Mouse (Mus musculus) cortical plate, adult 2 months (tissue): ENCODE measurements around the gene Fkbp6.
"Not testable (repeated sequence)": the region's sequence is repeated elsewhere in the genome, so short reads cannot be mapped to it uniquely, and the experiment has no call there.

Experiments
- CTCF ChIP-seq: fragments of 200-500 bp; IDR thresholded peaks from 2 replicates; pipeline ENCODE4 v1.5.1; 2011; ENCODE audit warnings: mild to moderate bottlenecking, control low read depth, low read length; ENCODE audit not compliant: insufficient read depth; ENCODE audit errors: extremely low read depth
- POLR2A ChIP-seq: fragments of 200-500 bp; IDR thresholded peaks from 2 replicates; pipeline ENCODE4 v1.6.1; 2011; ENCODE audit warnings: mild to moderate bottlenecking, low read length, control low read depth; ENCODE audit not compliant: insufficient read depth; ENCODE audit errors: extremely low read depth

- not testable (repeated sequence) for TF ChIP-seq POLR2A, CTCF
These were observed 19.4 kb upstream of the Fkbp6 start for GRCm38 (mm10) chr5:135369196-135369595.
